Mouse (Mus musculus): ENCODE data around the gene Pcdh17. TPM values are rescaled to one million over a fixed set of nuclear protein-coding genes. Genes with fewer than 3 reads are reported as not detected.

Gene Pcdh17
- polyA plus RNA-seq, 1 experiment = 0.58 TPM

- Histone ChIP-seq H3K27ac (ENCODE audit: insufficient read depth, low read depth, low read length) (no peak overlapping the region), H3K36me3 (ENCODE audit: control insufficient read depth, insufficient read depth, low read length) (no peaks in the 10 kb centered on the region), H3K4me1 (ENCODE audit: control insufficient read depth, insufficient read depth, insufficient read length, low read length) (no peaks in the 10 kb centered on the region), H3K27me3 (ENCODE audit: control insufficient read depth, insufficient read depth, low read length) (no peaks in the 10 kb centered on the region), H3K4me3 (ENCODE audit: low read depth, low read length) (no peak overlapping the region)
- WGBS = 60% methylated on average over 6 of the region's 6 CpGs
- TF ChIP-seq POLR2A (IDR thresholded peaks at IDR 0.05; ENCODE audit: low read depth, low read length) = no peak
- no peak for TF ChIP-seq CTCF (IDR thresholded peaks at IDR 0.05; ENCODE audit: extremely low read depth, insufficient read length, insufficient replicate concordance, low read depth, low read length)
Observed at GRCm38 (mm10) chr14:84480546-84480945, 37.2 kb downstream of the Pcdh17 start.

- no peak overlapping the region for H3K4me3 ChIP-seq (ENCODE audit: low read depth, low read length)
- no peak for TF ChIP-seq POLR2A (IDR thresholded peaks at IDR 0.05; ENCODE audit: low read depth, low read length)
- TF ChIP-seq CTCF (IDR thresholded peaks at IDR 0.05; ENCODE audit: extremely low read depth, insufficient read length, insufficient replicate concordance, low read depth, low read length) = no peak
- 73% methylated on average over 4 of the region's 4 CpGs for WGBS
Observed at GRCm38 (mm10) chr14:84484350-84484749, 41.0 kb downstream of the Pcdh17 start.

GRCm38 (mm10) chr14:84511010-84511409 lies 67.6 kb downstream of the Pcdh17 start:
- Histone ChIP-seq H3K36me3 (ENCODE audit: control insufficient read depth, insufficient read depth, low read length) (no peaks in the 10 kb centered on the region), H3K27me3 (ENCODE audit: control insufficient read depth, insufficient read depth, low read length) (no peaks in the 10 kb centered on the region), H3K4me3 (ENCODE audit: low read depth, low read length) (no peak overlapping the region), H3K27ac (ENCODE audit: insufficient read depth, low read depth, low read length) (no peak overlapping the region), H3K4me1 (ENCODE audit: control insufficient read depth, insufficient read depth, insufficient read length, low read length) (no peaks in the 10 kb centered on the region)
- 92% methylated on average over 2 of the region's 2 CpGs for WGBS
- no peak for TF ChIP-seq POLR2A (IDR thresholded peaks at IDR 0.05; ENCODE audit: low read depth, low read length)
- no peak for TF ChIP-seq CTCF (IDR thresholded peaks at IDR 0.05; ENCODE audit: extremely low read depth, insufficient read length, insufficient replicate concordance, low read depth, low read length)

More at GRCm38 (mm10) chr14:84484350-84484749, 41.0 kb downstream of the Pcdh17 start:
- H3K27ac ChIP-seq (ENCODE audit: insufficient read depth, low read depth, low read length) = no peak overlapping the region
- no peaks in the 10 kb centered on the region for H3K4me1 ChIP-seq (ENCODE audit: control insufficient read depth, insufficient read depth, insufficient read length, low read length)
- no peaks in the 10 kb centered on the region for H3K36me3 ChIP-seq (ENCODE audit: control insufficient read depth, insufficient read depth, low read length)
- H3K27me3 ChIP-seq (ENCODE audit: control insufficient read depth, insufficient read depth, low read length) = no peaks in the 10 kb centered on the region

- H3K4me3 ChIP-seq (ENCODE audit: low read depth, low read length) = no peak overlapping the region
- no peaks in the 10 kb centered on the region for H3K27me3 ChIP-seq (ENCODE audit: control insufficient read depth, insufficient read depth, low read length)
- TF ChIP-seq CTCF (IDR thresholded peaks at IDR 0.05; ENCODE audit: extremely low read depth, insufficient read length, insufficient replicate concordance, low read depth, low read length) (no peak), POLR2A (IDR thresholded peaks at IDR 0.05; ENCODE audit: low read depth, low read length) (no peak)
- H3K27ac ChIP-seq (ENCODE audit: insufficient read depth, low read depth, low read length) = no peak overlapping the region
- 40% methylated on average over 2 of the region's 2 CpGs for WGBS
- H3K36me3 ChIP-seq (ENCODE audit: control insufficient read depth, insufficient read depth, low read length) = no peaks in the 10 kb centered on the region
- no peaks in the 10 kb centered on the region for H3K4me1 ChIP-seq (ENCODE audit: control insufficient read depth, insufficient read depth, insufficient read length, low read length)
Observed at GRCm38 (mm10) chr14:84532397-84532796, 89.0 kb downstream of the Pcdh17 start.

DNA sequence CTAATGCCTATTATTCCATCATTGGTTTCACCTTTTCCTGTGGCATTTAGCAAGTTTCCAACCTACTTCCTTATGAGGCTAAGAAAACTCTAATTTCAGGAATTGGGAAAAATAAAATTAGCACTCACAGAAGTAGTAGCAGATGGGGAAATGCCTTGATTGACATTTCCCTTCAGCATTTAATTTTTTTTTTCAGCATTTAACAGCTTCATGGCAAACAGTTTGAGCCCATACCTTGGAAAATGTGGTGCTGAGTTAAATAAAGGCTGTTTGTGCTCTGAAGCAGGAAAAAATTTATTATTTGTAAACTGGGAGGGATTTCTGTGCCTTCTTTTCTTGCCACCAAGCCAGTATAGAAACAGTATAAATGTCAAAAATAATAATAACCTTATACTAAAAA lies 91.9 kb downstream of the Pcdh17 start:
- TF ChIP-seq CTCF (IDR thresholded peaks at IDR 0.05; ENCODE audit: extremely low read depth, insufficient read length, insufficient replicate concordance, low read depth, low read length) = no peak
- no peak for TF ChIP-seq POLR2A (IDR thresholded peaks at IDR 0.05; ENCODE audit: low read depth, low read length)
- Histone ChIP-seq H3K4me3 (ENCODE audit: low read depth, low read length) (no peak overlapping the region), H3K27me3 (ENCODE audit: control insufficient read depth, insufficient read depth, low read length) (no peaks in the 10 kb centered on the region), H3K36me3 (ENCODE audit: control insufficient read depth, insufficient read depth, low read length) (no peaks in the 10 kb centered on the region), H3K27ac (ENCODE audit: insufficient read depth, low read depth, low read length) (no peak overlapping the region), H3K4me1 (ENCODE audit: control insufficient read depth, insufficient read depth, insufficient read length, low read length) (no peaks in the 10 kb centered on the region)

GRCm38 (mm10) chr14:84541838-84542237 lies 98.5 kb downstream of the Pcdh17 start:
- 84% methylated on average over 3 of the region's 3 CpGs for WGBS
- no peaks in the 10 kb centered on the region for H3K36me3 ChIP-seq (ENCODE audit: control insufficient read depth, insufficient read depth, low read length)
- no peak for TF ChIP-seq POLR2A (IDR thresholded peaks at IDR 0.05; ENCODE audit: low read depth, low read length)
- no peak for TF ChIP-seq CTCF (IDR thresholded peaks at IDR 0.05; ENCODE audit: extremely low read depth, insufficient read length, insufficient replicate concordance, low read depth, low read length)
- H3K27me3 ChIP-seq (ENCODE audit: control insufficient read depth, insufficient read depth, low read length) = no peaks in the 10 kb centered on the region
- no peak overlapping the region for H3K27ac ChIP-seq (ENCODE audit: insufficient read depth, low read depth, low read length)
- H3K4me1 ChIP-seq (ENCODE audit: control insufficient read depth, insufficient read depth, insufficient read length, low read length) = no peaks in the 10 kb centered on the region
- H3K4me3 ChIP-seq (ENCODE audit: low read depth, low read length) = no peak overlapping the region

DNA sequence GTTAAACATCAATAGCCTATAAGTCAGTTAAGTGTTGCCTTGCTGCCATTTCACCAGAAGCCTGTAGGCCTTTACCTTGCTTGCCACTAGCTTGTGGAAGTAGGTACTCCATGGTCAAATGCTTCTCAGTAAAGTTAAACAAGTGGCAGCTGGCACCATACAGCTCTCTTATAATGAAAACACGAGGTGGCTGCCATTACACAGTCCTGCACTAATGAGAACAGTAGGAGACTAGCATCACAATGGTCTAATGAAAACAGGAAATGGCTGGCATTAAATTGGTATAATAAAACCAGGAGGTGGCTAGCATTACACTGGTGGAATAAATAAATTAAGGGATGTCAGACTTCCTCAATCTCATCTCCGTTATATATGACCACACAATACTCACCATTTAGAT lies 102.6 kb downstream of the Pcdh17 start:
- Histone ChIP-seq H3K36me3 (ENCODE audit: control insufficient read depth, insufficient read depth, low read length) (no peaks in the 10 kb centered on the region), H3K4me1 (ENCODE audit: control insufficient read depth, insufficient read depth, insufficient read length, low read length) (no peaks in the 10 kb centered on the region), H3K27me3 (ENCODE audit: control insufficient read depth, insufficient read depth, low read length) (no peaks in the 10 kb centered on the region), H3K27ac (ENCODE audit: insufficient read depth, low read depth, low read length) (no peak overlapping the region), H3K4me3 (ENCODE audit: low read depth, low read length) (no peak overlapping the region)
- 49% methylated on average over 2 of the region's 2 CpGs for WGBS
- TF ChIP-seq POLR2A (IDR thresholded peaks at IDR 0.05; ENCODE audit: low read depth, low read length) = no peak
- no peak for TF ChIP-seq CTCF (IDR thresholded peaks at IDR 0.05; ENCODE audit: extremely low read depth, insufficient read length, insufficient replicate concordance, low read depth, low read length)
